ENCODE assay signal across 9 mouse cellular contexts in genomic region chr11:44581277-44581683, GRCm38 (mm10). TPM values are rescaled to one million over a fixed set of nuclear protein-coding genes. Genes with fewer than 3 reads are reported as not detected.
DNase-seq lines count a peak whose midpoint lies in the region; ATAC-seq and TF ChIP-seq lines count a peak whose summit lies in the region.
"Had no signal": no experiment of that assay in that cellular context is flagged by ENCODE, and none has a peak within 500 bp of the region (broad histone marks: within the 10 kb centered on the region; RNA-seq: fewer than 3 reads in every experiment).

No protein-coding gene starts in this region.

- H3K36me3 ChIP-seq in G1E (replicated peaks) = no peaks in the 10 kb centered on the region

- H3K4me3 ChIP-seq in G1E (ENCODE audit: low read depth, low read length) = no peak overlapping the region
- H3K4me3 ChIP-seq: myocyte had no signal

- no peak for TF ChIP-seq CTCF in G1E (IDR thresholded peaks at IDR 0.05; ENCODE audit: low read depth, low read length)

- H3K4me1 ChIP-seq in G1E (ENCODE audit: insufficient read depth, low read depth, low read length) = no peaks in the 10 kb centered on the region

- peak; percentile 83 for ATAC-seq in frontal cortex, adult (ENCODE audit: low TSS enrichment)
- ATAC-seq in G1E (ENCODE audit: extremely low read depth, insufficient number of reproducible peaks, low FRiP score, poor library complexity, severe bottlenecking) = peak; percentile 28; the same call in 1 of the 2 replicates
- ATAC-seq in neutrophil, adult 5-6 weeks (ENCODE audit: extremely low read depth, insufficient number of reproducible peaks, low FRiP score, poor library complexity, severe bottlenecking) = peak; percentile 78

- H3K27me3 ChIP-seq in G1E (ENCODE audit: insufficient read depth, low read length) = no peaks in the 10 kb centered on the region

- no peak for DNase-seq in frontal cortex, postnatal 25 days (ENCODE audit: low spot score in 2 of 2)
- no peak for DNase-seq in G1E (ENCODE audit: low spot score)
- DNase-seq in cerebellum, adult 18-20 months = peak; percentile 60
- DNase-seq in heart, adult 8-10 months (ENCODE audit: low spot score) = peak; percentile 49
- peak; percentile 39 to 65 for DNase-seq in kidney, postnatal 4 days
- no peak for DNase-seq in layer of hippocampus, postnatal 10 days (ENCODE audit: low spot score in 2 of 2)

- H3K9me3 ChIP-seq in G1E (replicated peaks) = no peaks in the 10 kb centered on the region

RNA-seq across cellular contexts. Expression of gene Ebf1, which starts 35.8 kb away (rescaled TPM):
- not detected in 2 replicates for total RNA-seq in G1E (2014; fragmentation: Nextera tagmentation)
- 0.05 and 0.06 TPM in 2 replicates for total RNA-seq in G1E (2017)
- not detected in 2 replicates for polyA plus RNA-seq in G1E (2012)
- 10 to 100 TPM; 10.5 to 15.1 (median 11.7) TPM for total RNA-seq in heart, adult 8-10 months (2022)
- total RNA-seq in neutrophil, adult 5-6 weeks (2017) = 184 and 198 TPM in 2 replicates
- 1 to 10 TPM; 3.7 to 5.2 TPM for total RNA-seq in layer of hippocampus, postnatal 10 days (2021)

Comparison
In these comparisons a context has a peak if more than half of its experiments do, and no peak if none do; other contexts are left out.
1. ATAC-seq: peak in every context shown above with its lines; median percentile 83 in frontal cortex, adult; 78 in neutrophil, adult 5-6 weeks; 28 in G1E.
2. DNase-seq: peak in cerebellum, adult 18-20 months (2 of 2), heart, adult 8-10 months (single experiment) and kidney, postnatal 4 days (2 of 2); none in frontal cortex, postnatal 25 days (0 of 2), G1E (single experiment) and layer of hippocampus, postnatal 10 days (0 of 2).
3. RNA of gene Ebf1, which starts 35.8 kb away (total RNA-seq): 184 to 198 TPM in neutrophil, adult 5-6 weeks; 10.5 to 15.1 TPM in heart, adult 8-10 months, 3.7 to 5.2 TPM in layer of hippocampus, postnatal 10 days and 0.05 to 0.06 TPM in G1E; every median in the first group is over 10 times any median in the second.